Mouse (Mus musculus): ENCODE measurements around the gene Atg2a. TPM values are rescaled to one million over a fixed set of nuclear protein-coding genes. Genes with fewer than 3 reads are reported as not detected.

Gene Atg2a
- polyA plus RNA-seq, 1 experiment, result 27.1 TPM

DNA sequence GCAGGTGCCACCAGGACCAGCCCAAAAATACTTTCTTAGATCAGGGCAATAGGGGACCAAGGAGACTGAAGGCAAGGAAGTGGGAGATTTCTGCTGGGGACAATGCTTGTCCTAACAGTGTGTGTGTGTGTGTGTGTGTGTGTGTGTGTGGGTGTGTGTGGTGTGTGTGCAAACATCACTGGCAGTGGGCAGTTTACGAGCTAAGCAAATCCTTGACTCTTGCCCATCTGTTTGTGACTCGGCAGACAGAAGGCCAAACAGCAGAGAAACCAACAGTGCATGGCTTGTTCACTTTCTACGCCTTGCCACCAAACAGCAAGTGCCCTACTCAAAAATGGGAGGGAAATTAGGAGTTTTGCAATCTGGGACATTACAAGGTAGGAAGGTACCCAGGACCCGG, 32.1 kb downstream of the Atg2a start:
- TF ChIP-seq POLR2A (IDR thresholded peaks at IDR 0.05; ENCODE audit: borderline replicate concordance, low read depth, low read length), result no peak
- TF ChIP-seq CTCF (IDR thresholded peaks at IDR 0.05; ENCODE audit: low read depth, low read length), result no peak
- Histone ChIP-seq H3K4me1 (ENCODE audit: control insufficient read depth, insufficient read depth, low read length) (peaks cover 62% of the 10 kb centered on the region), H3K27ac (ENCODE audit: insufficient read depth, low read depth, low read length) (no peak overlapping the region), H3K4me3 (ENCODE audit: insufficient read depth, low read length) (no peak overlapping the region)

DNA sequence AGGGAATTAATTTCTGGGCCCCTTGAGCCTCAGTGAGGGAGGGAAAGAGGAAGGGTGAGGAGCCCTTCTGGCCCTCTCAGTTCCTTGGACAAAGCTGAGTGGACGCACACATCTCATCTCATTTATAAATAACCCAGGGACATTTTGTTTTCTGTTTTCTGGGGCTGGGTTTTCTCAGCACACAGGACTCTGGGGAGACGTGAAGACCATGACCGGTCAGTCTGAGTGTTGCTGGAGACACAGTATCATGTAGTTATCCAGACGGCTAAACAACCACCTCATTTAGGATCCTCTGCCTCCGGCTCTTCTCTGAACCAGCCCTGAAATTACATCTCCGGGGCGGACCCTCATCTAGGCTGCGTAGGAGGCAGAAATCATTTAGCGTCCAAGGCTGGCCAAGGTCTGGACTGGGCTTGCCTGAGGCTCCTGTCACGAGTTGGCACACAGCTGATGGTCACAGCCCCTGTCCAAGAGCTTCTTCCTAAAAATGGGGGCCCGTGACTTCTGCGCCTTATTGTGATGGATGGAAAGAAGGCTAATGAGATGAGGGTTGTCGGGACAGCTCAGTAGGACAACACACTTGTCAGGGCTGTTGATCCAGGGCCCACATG, 32.6 kb downstream of the Atg2a start:
- Histone ChIP-seq H3K4me3 (ENCODE audit: insufficient read depth, low read length) (no peak overlapping the region), H3K27ac (ENCODE audit: insufficient read depth, low read depth, low read length) (no peak overlapping the region), H3K4me1 (ENCODE audit: control insufficient read depth, insufficient read depth, low read length) (peaks cover 64% of the 10 kb centered on the region)
- TF ChIP-seq POLR2A (IDR thresholded peaks at IDR 0.05; ENCODE audit: borderline replicate concordance, low read depth, low read length) (no peak), CTCF (IDR thresholded peaks at IDR 0.05; ENCODE audit: low read depth, low read length) (no peak)

DNA sequence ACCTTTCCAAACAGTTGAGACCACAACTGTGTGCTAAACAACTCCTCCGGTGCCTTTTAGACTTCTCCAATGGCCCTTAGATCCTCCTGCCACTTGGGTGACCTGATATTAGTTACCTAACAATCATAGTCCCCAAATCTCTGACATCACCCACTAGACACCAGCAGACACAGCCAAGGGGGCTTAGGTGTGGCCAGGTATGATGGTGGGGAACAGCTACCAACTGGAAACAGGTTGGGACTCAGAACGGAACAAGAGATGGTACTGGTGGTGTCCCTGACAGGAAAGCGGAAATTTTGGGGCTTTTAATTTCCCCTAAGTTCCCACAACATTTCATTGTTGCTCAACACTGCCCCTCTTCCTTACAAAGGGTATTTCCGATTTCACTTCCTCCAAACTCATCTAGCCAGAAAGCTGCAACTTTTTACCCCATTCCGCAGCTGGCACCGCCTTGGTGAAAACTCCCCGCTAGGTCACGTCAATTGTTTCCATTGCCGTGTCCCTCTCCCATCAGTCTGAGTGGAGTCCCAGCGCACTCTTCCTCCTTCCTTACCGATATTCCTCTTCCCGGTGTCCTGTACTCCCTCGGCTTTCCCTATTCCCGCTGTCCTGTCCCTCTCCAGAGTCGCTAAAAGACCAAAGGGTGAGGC, 34.4 kb downstream of the Atg2a start:
- H3K4me3 ChIP-seq (ENCODE audit: insufficient read depth, low read length), result peak overlapping the region; percentile 56
- H3K27ac ChIP-seq (ENCODE audit: insufficient read depth, low read depth, low read length), result peak overlapping the region; percentile 89
- peaks cover 63% of the 10 kb centered on the region for H3K4me1 ChIP-seq (ENCODE audit: control insufficient read depth, insufficient read depth, low read length)
- 0 out of 2 replicates have a peak, but pooled peaks have one; percentile 5 for TF ChIP-seq CTCF (IDR thresholded peaks at IDR 0.05; ENCODE audit: low read depth, low read length)
- TF ChIP-seq POLR2A (IDR thresholded peaks at IDR 0.05; ENCODE audit: borderline replicate concordance, low read depth, low read length), result no peak

DNA sequence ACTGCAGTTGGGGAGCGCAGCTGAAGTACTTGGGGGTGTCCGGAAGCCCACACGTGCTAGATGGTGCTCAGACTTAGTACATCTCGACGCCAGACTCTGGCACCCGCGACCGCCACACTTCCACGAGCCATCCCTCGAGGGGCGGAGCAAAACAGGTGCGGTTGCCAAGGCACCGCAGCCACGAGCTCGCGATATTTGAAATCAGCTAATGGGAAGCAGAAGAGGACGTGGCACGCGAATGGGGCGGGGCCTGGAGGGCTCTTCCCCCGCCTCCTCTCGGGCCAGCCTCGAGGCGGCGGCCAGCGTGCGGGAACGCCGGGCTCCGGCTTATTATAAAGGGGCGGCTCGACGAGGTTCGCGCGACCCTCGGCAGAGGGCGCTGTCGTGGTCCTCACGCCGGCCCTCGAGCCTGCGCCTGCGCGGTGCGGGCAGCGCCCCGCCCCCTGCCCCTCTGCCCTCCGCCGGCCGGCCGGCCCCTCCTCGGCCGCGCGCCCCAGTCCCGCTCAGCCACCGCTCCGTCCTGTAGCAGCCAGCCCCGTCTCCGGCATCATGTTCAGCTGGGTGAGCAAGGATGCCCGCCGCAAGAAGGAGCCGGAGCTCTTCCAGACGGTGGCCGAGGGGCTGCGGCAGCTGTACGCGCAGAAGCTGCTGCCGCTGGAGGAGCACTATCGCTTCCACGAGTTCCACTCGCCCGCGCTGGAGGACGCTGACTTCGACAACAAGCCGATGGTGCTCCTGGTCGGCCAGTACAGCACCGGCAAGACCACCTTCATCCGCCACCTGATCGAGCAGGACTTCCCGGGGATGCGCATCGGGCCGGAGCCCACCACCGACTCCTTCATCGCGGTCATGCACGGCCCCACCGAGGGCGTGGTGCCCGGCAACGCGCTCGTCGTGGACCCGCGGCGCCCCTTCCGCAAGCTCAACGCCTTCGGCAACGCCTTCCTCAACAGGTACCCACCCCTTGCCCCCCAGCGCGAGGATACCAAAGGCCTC, 35.3 kb downstream of the Atg2a start, which contains the start of gene Ehd1:
TSS of gene Ehd1 (plus strand) at position 300 of the 996 bp plus-strand sequence.
- Histone ChIP-seq H3K4me3 (ENCODE audit: insufficient read depth, low read length) (peak within 1 kb of the TSS; percentile 62), H3K4me1 (ENCODE audit: control insufficient read depth, insufficient read depth, low read length) (peaks cover 58% of the 10 kb centered on the region), H3K27ac (ENCODE audit: insufficient read depth, low read depth, low read length) (peak within 1 kb of the TSS; percentile 89)
- TF ChIP-seq CTCF (IDR thresholded peaks at IDR 0.05; ENCODE audit: low read depth, low read length), result no peak
- TF ChIP-seq POLR2A (IDR thresholded peaks at IDR 0.05; ENCODE audit: borderline replicate concordance, low read depth, low read length), result no peak

DNA sequence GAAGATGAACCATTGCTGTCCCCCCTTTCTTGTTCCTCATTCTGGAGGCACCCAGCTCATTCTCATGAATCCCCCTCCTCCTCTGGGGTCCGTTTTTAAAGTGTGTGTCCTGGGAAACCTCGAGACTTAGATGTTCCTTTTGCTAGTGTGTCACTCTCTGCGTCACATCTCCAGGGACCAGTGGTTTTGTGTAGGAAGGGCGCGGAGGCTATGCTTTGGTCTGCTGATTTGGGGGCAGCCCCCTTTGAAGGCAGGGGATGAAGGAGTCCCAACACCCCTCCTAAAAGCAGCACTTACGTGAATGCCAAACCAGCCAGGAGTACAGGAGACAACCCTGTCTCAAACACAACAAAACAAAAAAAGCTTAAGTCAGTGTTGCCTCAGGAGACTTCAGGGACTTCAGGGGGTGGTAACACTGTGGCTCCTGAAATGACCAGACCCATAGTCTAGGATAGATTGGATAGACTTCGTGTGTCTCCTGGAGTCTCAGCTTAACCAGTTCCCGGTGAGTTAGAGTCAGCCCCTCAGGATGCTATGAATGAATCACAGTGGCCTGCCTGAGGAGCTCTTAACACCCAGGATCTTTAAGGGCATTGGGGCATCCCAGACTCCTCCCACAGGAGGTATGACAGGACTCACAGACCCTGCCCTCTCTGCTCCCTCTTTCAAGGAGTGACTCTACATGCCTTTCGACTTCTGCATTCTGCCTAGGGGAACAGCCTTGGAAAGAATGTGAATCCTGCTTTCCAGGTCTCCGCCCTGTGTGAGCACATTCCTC, 36.4 kb downstream of the Atg2a start:
- 0 out of 2 replicates have a peak overlapping the region, but pooled peaks have one; percentile 7 for H3K27ac ChIP-seq (ENCODE audit: insufficient read depth, low read depth, low read length)
- no peak for TF ChIP-seq CTCF (IDR thresholded peaks at IDR 0.05; ENCODE audit: low read depth, low read length)
- TF ChIP-seq POLR2A (IDR thresholded peaks at IDR 0.05; ENCODE audit: borderline replicate concordance, low read depth, low read length), result no peak
- peaks cover 50% of the 10 kb centered on the region for H3K4me1 ChIP-seq (ENCODE audit: control insufficient read depth, insufficient read depth, low read length)
- peak overlapping the region; percentile 62 for H3K4me3 ChIP-seq (ENCODE audit: insufficient read depth, low read length)

DNA sequence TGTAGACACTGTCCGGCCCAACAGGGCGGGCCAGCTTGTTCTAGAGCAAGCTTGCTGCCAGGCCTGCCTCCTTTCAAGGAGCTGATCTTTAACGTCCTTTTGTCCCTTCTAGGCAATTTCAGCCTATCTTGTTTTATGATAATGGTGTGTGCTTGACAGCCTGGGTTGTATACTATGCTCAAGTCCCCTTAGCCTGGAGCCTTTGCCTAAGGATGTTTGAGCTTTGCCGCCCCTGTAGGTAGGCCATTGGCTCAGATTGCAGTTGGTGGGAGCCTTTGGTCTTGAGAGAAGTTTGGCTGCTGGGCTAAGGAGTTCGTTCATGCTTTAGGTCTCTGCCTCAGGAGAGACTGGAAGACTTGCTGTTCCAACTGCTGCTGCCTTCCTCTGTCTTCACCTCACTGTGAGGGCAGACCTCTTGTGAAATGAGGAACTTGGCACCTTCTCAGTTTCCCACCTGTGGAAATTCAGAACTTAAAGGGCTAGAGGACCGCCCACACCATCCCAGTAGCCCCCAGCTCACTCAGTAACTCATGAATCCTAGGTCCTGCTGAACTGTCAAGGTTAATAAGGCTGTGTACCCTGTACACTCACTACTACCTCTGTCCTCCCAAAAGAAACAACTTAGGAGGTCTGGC, 37.1 kb downstream of the Atg2a start:
- H3K4me1 ChIP-seq (ENCODE audit: control insufficient read depth, insufficient read depth, low read length), result peaks cover 43% of the 10 kb centered on the region
- peak overlapping the region; percentile 62 for H3K4me3 ChIP-seq (ENCODE audit: insufficient read depth, low read length)
- H3K27ac ChIP-seq (ENCODE audit: insufficient read depth, low read depth, low read length), result no peak overlapping the region
- TF ChIP-seq CTCF (IDR thresholded peaks at IDR 0.05; ENCODE audit: low read depth, low read length) (no peak), POLR2A (IDR thresholded peaks at IDR 0.05; ENCODE audit: borderline replicate concordance, low read depth, low read length) (no peak)

DNA sequence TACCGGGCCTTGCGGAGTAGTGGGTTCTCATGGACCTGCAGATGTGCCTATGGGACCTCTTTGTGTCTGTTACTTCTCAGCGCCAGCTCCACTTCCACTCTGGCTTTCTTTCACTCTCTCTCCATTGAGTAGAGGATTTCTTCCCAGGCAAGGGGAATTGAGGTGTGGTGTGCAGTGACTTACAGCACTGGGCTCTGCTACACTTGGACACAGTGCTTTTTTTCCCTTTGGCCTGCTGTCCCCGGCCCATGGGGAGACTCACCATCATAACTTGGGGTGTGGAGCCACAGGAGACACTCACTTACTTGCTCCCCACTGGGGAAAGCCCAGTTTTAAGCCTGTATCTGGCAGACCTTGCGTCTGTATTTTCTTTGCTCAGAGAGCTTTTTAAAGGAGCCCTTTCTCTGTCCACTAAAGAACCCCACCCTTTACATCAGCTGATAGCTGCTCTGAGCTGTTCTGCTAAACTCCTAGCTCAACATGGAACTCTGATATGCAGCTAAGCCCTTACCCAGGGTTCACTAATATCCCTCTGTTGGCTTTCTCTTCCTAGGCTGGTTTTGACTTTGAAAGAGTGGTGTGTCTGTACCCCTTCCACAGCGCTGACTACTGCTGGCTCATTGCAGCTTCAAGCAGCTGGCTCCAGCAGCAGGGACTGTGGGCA, 38.1 kb downstream of the Atg2a start:
- Histone ChIP-seq H3K27ac (ENCODE audit: insufficient read depth, low read depth, low read length) (no peak overlapping the region), H3K4me3 (ENCODE audit: insufficient read depth, low read length) (0 out of 2 replicates have a peak overlapping the region, but pooled peaks have one; percentile 4), H3K4me1 (ENCODE audit: control insufficient read depth, insufficient read depth, low read length) (peaks cover 32% of the 10 kb centered on the region)
- TF ChIP-seq CTCF (IDR thresholded peaks at IDR 0.05; ENCODE audit: low read depth, low read length), result no peak
- TF ChIP-seq POLR2A (IDR thresholded peaks at IDR 0.05; ENCODE audit: borderline replicate concordance, low read depth, low read length), result no peak

DNA sequence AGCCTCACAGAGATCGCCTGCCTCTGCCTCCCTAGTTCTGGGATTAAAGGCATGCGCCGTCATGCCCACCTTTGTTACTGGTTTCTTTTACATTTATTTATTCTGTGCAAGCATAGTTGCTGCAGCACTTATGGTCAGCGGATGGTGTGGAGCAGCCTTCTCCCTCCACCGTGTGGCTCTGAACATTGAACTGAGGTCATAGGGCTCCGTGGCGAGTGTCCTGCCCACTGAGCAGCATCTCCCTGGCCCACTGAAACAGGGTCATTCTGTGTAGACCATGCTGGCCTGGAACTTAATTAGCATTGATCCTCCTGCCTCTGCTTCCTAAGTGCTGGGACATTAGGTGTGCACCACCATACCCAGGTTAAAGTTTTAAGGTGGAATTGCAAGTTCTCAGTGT, 39.1 kb downstream of the Atg2a start:
- H3K4me3 ChIP-seq (ENCODE audit: insufficient read depth, low read length), result no peak overlapping the region
- no peak overlapping the region for H3K27ac ChIP-seq (ENCODE audit: insufficient read depth, low read depth, low read length)
- peaks cover 25% of the 10 kb centered on the region for H3K4me1 ChIP-seq (ENCODE audit: control insufficient read depth, insufficient read depth, low read length)
- TF ChIP-seq POLR2A (IDR thresholded peaks at IDR 0.05; ENCODE audit: borderline replicate concordance, low read depth, low read length) (no peak), CTCF (IDR thresholded peaks at IDR 0.05; ENCODE audit: low read depth, low read length) (no peak)
